Mouse (Mus musculus) hindbrain, embryonic 14.5 days (tissue): ENCODE measurements around the gene Rnf208. TPM values are rescaled to one million over a fixed set of nuclear protein-coding genes. Genes with fewer than 3 reads are reported as not detected.
"Not testable (repeated sequence)": the region's sequence is repeated elsewhere in the genome, so short reads cannot be mapped to it uniquely, and the experiment has no call there.

ENCODE experiments used
- ATAC-seq: fragments of 200-750 bp; cut with Nextera tagmentation; 2 replicates; pipeline ENCODE4 v1.8.0; 2017; ENCODE audit warnings: moderate number of reproducible peaks, mild to moderate bottlenecking, moderate TSS enrichment, moderate library complexity; ENCODE audit not compliant: low FRiP score
- DNase-seq: peaks from one replicate; pipeline ENCODE4 v3.0.0-alpha.2; 2015; ENCODE audit warnings: low spot score
- H3K27ac ChIP-seq: fragments of 300-500 bp; sonication (generic); 2 replicates; pipeline ENCODE4 v1.5.1; 2014; ENCODE audit warnings: mild to moderate bottlenecking, moderate library complexity
- H3K27me3 ChIP-seq: fragments of 300-500 bp; sonication (generic); 2 replicates; pipeline ENCODE4 v1.6.1; 2014; ENCODE audit warnings: mild to moderate bottlenecking, low read length, mixed read lengths; ENCODE audit not compliant: control insufficient read depth, insufficient read depth
- H3K36me3 ChIP-seq: fragments of 300-500 bp; sonication (generic); replicated peaks from 2 replicates; pipeline ENCODE4 v1.6.1; 2014; ENCODE audit not compliant: control insufficient read depth, insufficient read depth
- H3K4me1 ChIP-seq: fragments of 300-500 bp; sonication (generic); replicated peaks from 2 replicates; pipeline ENCODE4 v1.6.1; 2014; ENCODE audit warnings: antibody characterized with exemption, low read length, mixed read lengths; ENCODE audit not compliant: control insufficient read depth, insufficient read depth
- H3K4me2 ChIP-seq: fragments of 300-500 bp; sonication (generic); replicated peaks from 2 replicates; pipeline ENCODE4 v1.6.1; 2014; ENCODE audit warnings: mild to moderate bottlenecking, moderate library complexity
- H3K4me3 ChIP-seq: fragments of 300-500 bp; sonication (generic); replicated peaks from 2 replicates; pipeline ENCODE4 v1.5.1; 2014; ENCODE audit warnings: mild to moderate bottlenecking, low read length
- H3K9ac ChIP-seq: fragments of 300-500 bp; sonication (generic); 2 replicates; pipeline ENCODE4 v1.6.1; 2014
- H3K9me3 ChIP-seq: fragments of 300-500 bp; sonication (generic); 2 replicates; pipeline ENCODE4 v1.6.1; 2016; ENCODE audit warnings: low read length; ENCODE audit not compliant: control insufficient read depth
- WGBS: fragments of 180-500 bp; shearing (Covaris S2); extraction: QIAGEN DNeasy Blood & Tissue Kit; methylation state at CpG from one replicate; pipeline ENCODE4 v1.1.7; 2014; 5-methylcytosine and 5-hydroxymethylcytosine counted together
- polyA plus RNA-seq: library from polyadenylated mRNA; unstranded; fragments of >200 nt; fragmentation: Nextera tagmentation; extraction: Ambion mirVana; gene quantifications from 2 replicates; pipeline ENCODE4 v1.2.1, GENCODE M21; 2014

The Rnf208 gene
- polyA plus RNA-seq, 1 experiment from 2014 or later = 166 TPM

DNA sequence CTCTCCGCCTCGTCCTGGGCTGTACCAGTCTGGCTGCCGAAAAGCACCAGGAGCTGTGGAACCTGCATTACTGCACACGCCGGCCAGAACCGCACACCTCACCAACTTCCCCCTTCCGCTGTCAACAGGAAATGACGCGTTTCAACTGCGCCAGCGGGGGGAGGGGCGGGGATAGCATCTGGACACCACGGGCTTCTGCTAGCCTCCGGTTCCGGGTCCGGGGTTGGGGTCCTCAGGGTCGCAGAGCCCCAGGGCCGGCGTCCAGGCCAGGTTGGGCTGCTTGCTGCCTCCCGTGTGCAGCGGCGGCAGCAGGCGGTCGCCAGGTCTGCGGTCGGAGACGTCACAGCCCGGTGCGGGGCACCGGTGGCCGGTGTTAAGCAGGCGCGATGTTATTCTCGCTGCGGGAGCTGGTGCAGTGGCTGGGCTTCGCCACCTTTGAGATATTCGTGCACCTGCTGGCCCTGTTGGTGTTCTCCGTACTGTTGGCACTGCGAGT, 13.3 kb downstream of the Rnf208 start, which contains the start of gene Tmem203:
TSS of gene Tmem203 (plus strand) at position 156 of the 496 bp plus-strand sequence.
- peak; percentile 94 for DNase-seq
- peaks cover 15% of the 10 kb centered on the region for H3K4me1 ChIP-seq
- H3K36me3 ChIP-seq = peaks cover 23% of the 10 kb centered on the region
- peak within 1 kb of the TSS; percentile 70 for H3K4me3 ChIP-seq
- H3K27me3 ChIP-seq = no peaks in the 10 kb centered on the region
- H3K9ac ChIP-seq = peak within 1 kb of the TSS; percentile 73
- peak; percentile 90 for ATAC-seq
- under 1% methylated on average over 39 of the region's 39 CpGs for WGBS
- peak within 1 kb of the TSS; percentile 72 for H3K27ac ChIP-seq
- no peaks in the 10 kb centered on the region for H3K9me3 ChIP-seq
- H3K4me2 ChIP-seq = peak within 1 kb of the TSS; percentile 100

- not testable (repeated sequence) for H3K9me3 ChIP-seq, DNase-seq, H3K27me3 ChIP-seq, H3K27ac ChIP-seq, ATAC-seq
- peak overlapping the region; percentile 70 for H3K4me3 ChIP-seq
- peak overlapping the region; percentile 73 for H3K9ac ChIP-seq
- WGBS = 61% methylated on average over 11 of the region's 12 CpGs
- H3K4me2 ChIP-seq = peak overlapping the region; percentile 100
- peaks cover 12% of the 10 kb centered on the region for H3K36me3 ChIP-seq
- H3K4me1 ChIP-seq = peaks cover 15% of the 10 kb centered on the region
These were observed 14.5 kb downstream of the Rnf208 start for GRCm38 (mm10) chr2:25256443-25257109.

DNA sequence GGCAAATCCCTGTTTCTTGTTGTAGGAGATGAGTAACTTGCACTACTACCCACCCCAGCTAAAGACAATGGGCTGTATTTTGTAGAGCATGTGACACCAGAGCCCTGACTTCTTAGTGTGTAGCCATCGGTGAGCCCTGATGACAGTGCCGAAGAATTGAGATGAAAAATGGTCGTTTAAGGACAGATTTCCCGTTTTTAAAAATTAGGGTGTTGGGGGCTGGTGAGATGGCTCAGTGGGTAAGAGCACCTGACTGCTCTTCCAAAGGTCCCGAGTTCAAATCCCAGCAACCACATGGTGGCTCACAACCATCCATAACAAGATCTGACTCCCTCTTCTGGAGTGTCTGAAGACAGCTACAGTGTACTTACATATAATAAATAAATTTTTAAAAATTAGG, 15.2 kb downstream of the Rnf208 start:
- H3K27me3 ChIP-seq, ATAC-seq, H3K36me3 ChIP-seq, H3K9me3 ChIP-seq, H3K4me3 ChIP-seq, H3K9ac ChIP-seq, H3K27ac ChIP-seq, DNase-seq, H3K4me2 ChIP-seq: not testable (repeated sequence)
- peaks cover 15% of the 10 kb centered on the region for H3K4me1 ChIP-seq
- 91% methylated on average over 5 of the region's 5 CpGs for WGBS

DNA sequence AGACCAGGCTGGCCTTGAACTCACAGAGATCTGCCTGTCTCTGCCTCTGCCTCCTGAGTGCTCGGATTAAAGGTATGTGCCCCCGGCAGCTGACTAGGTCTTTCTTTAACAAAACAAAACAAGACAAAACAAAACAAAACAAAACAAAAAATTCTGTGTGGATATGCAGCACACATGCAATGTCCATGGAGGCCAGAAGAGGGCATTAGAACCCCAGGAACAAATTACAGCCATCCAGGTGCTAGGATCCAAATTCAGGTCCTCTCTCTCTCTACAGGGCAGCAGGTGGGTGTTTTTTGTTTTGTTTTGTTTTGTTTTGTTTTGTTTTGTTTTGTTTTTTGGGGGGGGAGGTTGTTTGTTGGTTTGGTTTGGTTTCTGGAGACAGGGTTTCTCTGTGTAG, 16.8 kb downstream of the Rnf208 start:
- DNase-seq = no peak
- Histone ChIP-seq H3K4me3 (no peak overlapping the region), H3K4me1 (peaks cover 23% of the 10 kb centered on the region), H3K9me3 (no peaks in the 10 kb centered on the region), H3K4me2 (no peak overlapping the region), H3K36me3 (no peaks in the 10 kb centered on the region), H3K27me3 (0 out of 2 replicates have a peak, but pooled peaks cover under 1% of the 10 kb centered on the region), H3K9ac (no peak overlapping the region), H3K27ac (no peak overlapping the region)
- 47% methylated on average over 2 of the region's 2 CpGs for WGBS
- no peak for ATAC-seq

DNA sequence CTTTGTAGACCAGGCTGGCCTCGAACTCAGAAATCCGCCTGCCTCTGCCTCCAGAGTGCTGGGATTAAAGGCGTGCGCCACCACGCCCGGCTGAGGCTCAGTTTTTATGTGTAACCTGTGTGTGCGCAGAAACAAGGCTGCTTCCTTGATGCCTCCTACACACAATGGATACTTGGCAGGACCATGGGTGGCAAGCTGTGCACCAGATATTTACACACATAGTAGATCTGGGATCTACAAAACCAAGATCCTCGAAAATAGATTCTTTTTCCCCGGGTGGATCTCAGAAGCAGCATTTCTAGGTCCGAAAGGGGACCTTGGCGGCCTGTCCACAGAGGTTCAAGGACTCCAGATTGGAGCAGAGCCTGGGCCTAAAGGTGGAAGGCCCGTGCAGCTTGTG, 19.8 kb downstream of the Rnf208 start:
- Histone ChIP-seq H3K9me3 (no peaks in the 10 kb centered on the region), H3K4me1 (peaks cover 37% of the 10 kb centered on the region), H3K27me3 (0 out of 2 replicates have a peak, but pooled peaks cover 6% of the 10 kb centered on the region), H3K4me2 (peak overlapping the region; percentile 100), H3K36me3 (no peaks in the 10 kb centered on the region), H3K9ac (peak overlapping the region; percentile 61), H3K27ac (peak overlapping the region; percentile 80), H3K4me3 (peak overlapping the region; percentile 84)
- ATAC-seq = no peak
- DNase-seq = no peak
- 54% methylated on average over 11 of the region's 12 CpGs for WGBS

- H3K9me3 ChIP-seq = no peaks in the 10 kb centered on the region
- WGBS = under 1% methylated on average over 27 of the region's 39 CpGs
- peak within 1 kb of the TSS; percentile 80 for H3K27ac ChIP-seq
- H3K27me3 ChIP-seq = 0 out of 2 replicates have a peak, but pooled peaks cover 6% of the 10 kb centered on the region
- peak within 1 kb of the TSS; percentile 84 for H3K4me3 ChIP-seq
- H3K4me2 ChIP-seq = peak within 1 kb of the TSS; percentile 100
- ATAC-seq = peak; percentile 98
- peak within 1 kb of the TSS; percentile 83 for H3K9ac ChIP-seq
- DNase-seq = peak; percentile 93
- no peaks in the 10 kb centered on the region for H3K36me3 ChIP-seq
- H3K4me1 ChIP-seq = peaks cover 41% of the 10 kb centered on the region
These were observed 20.3 kb downstream of the Rnf208 start, which contains the start of gene Tprn for GRCm38 (mm10) chr2:25262291-25262767. Gene Tprn, plus strand, starts transcription at chr2:25262618.

DNA sequence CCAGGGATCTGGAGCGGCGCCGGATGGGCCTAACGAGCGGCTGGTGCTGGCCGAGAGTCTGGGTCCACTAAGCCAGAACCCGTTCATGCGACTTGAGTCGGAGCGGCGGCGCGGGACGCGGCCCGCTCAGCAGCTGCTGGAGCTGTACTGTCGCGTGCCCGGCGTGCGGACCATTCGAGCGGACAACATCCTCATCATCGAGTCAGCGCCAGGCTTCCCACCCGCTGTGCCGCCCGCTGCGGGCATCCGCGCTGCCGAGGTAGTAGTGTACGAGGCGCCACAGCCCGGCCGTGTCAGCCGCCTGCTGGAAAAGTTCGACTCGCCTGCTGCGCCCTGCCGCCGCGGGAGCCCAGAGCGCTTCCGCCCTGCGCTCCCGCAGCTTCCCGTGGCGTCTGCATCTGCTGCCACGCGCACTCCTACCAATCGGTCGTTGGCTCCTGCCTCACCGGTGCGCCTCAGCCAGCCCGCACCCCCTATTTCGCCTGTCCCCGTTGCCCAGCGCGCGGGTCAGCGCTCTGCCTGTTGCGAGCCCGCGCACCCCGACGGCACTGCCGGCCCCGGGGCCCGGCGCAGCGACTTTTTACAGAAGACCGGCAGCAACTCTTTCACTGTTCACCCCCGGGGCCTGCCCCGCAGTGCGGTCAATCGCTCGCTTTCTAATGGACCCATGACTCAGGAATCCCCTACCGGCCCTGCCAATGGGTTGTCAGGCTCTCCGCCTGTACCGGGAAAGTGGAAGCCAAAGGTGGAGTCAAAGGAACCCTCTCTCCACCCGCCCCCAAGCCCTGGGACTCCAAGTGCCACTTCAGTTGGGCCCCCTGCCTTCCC, 21.0 kb downstream of the Rnf208 start:
- under 1% methylated on average over 81 of the region's 82 CpGs for WGBS
- Histone ChIP-seq H3K9ac (peak overlapping the region; percentile 83), H3K27ac (peak overlapping the region; percentile 79), H3K36me3 (peaks cover 4% of the 10 kb centered on the region), H3K4me3 (peak overlapping the region; percentile 84), H3K4me1 (peaks cover 45% of the 10 kb centered on the region), H3K9me3 (no peaks in the 10 kb centered on the region), H3K27me3 (0 out of 2 replicates have a peak, but pooled peaks cover 6% of the 10 kb centered on the region), H3K4me2 (peak overlapping the region; percentile 100)
- DNase-seq = no peak
- ATAC-seq = peak; percentile 46

- DNase-seq (no peak), ATAC-seq (no peak)
- Histone ChIP-seq H3K4me2 (peak overlapping the region; percentile 100), H3K36me3 (peaks cover 7% of the 10 kb centered on the region), H3K27ac (0 out of 2 replicates have a peak overlapping the region, but pooled peaks have one; percentile 79), H3K9me3 (no peaks in the 10 kb centered on the region), H3K9ac (peak overlapping the region; percentile 83), H3K4me1 (peaks cover 45% of the 10 kb centered on the region), H3K4me3 (peak overlapping the region; percentile 84), H3K27me3 (0 out of 2 replicates have a peak, but pooled peaks cover 6% of the 10 kb centered on the region)
- WGBS = 18% methylated on average over 12 of the region's 12 CpGs
These were observed 21.7 kb downstream of the Rnf208 start for GRCm38 (mm10) chr2:25263623-25264285.
